Mouse (Mus musculus) CH12.LX (cell line): ENCODE measurements around the gene Hist1h2be. TPM values are rescaled to one million over a fixed set of nuclear protein-coding genes. Genes with fewer than 3 reads are reported as not detected.
"Not testable (repeated sequence)": the region's sequence is repeated elsewhere in the genome, so short reads cannot be mapped to it uniquely, and the experiment has no call there.

Experiments used
- DNase-seq: peaks from one replicate; pipeline ENCODE4 v3.0.0-alpha.2; 2013; ENCODE audit errors: extremely low read depth
- H3K27ac ChIP-seq: 2 replicates; pipeline ENCODE4 v1.5.1; 2012; ENCODE audit warnings: low read depth, mild to moderate bottlenecking, control low read depth, moderate library complexity; ENCODE audit not compliant: insufficient read depth
- H3K27me3 ChIP-seq: replicated peaks from 2 replicates; pipeline ENCODE3; 2012; ENCODE audit warnings: inconsistent platforms
- H3K36me3 ChIP-seq, 2 experiments: replicated peaks in 1 of 2; 2 replicates each; pipeline versions ENCODE3 to v1.6.1; 2012; ENCODE audit warnings: inconsistent platforms in 1 of 2, low read length in 1 of 2, mild to moderate bottlenecking in 1 of 2, mixed read lengths in 1 of 2, moderate library complexity in 1 of 2; ENCODE audit not compliant: control insufficient read depth in 1 of 2, insufficient read depth in 1 of 2
- H3K4me1 ChIP-seq, 2 experiments: 2 replicates each; pipeline ENCODE4 v1.6.1; 2012; ENCODE audit warnings: inconsistent platforms in 1 of 2, moderate library complexity in 1 of 2; ENCODE audit not compliant: insufficient read depth in 2 of 2, control insufficient read depth in 1 of 2
- H3K4me2 ChIP-seq: 2 replicates; pipeline ENCODE4 v1.6.1; 2012; ENCODE audit warnings: low read depth, mild to moderate bottlenecking, control low read depth; ENCODE audit not compliant: poor library complexity, insufficient read depth, severe bottlenecking
- H3K4me3 ChIP-seq, 3 experiments: fragments of 150-350 bp in 1 of 3; sonication (generic) in 1 of 3; replicated peaks in 1 of 3; 2 replicates each; pipeline versions ENCODE3 to v1.5.1; 2011 to 2012; ENCODE audit warnings: low read depth in 2 of 3, low read length in 2 of 3, mild to moderate bottlenecking in 2 of 3, moderate library complexity in 2 of 3, control low read depth in 1 of 3, improper control_type of control experiment in 1 of 3, inconsistent platforms in 1 of 3, mixed read lengths in 1 of 3; ENCODE audit not compliant: poor library complexity in 1 of 3
- H3K79me2 ChIP-seq: replicated peaks from 2 replicates; pipeline ENCODE4 v1.6.1; 2012; ENCODE audit warnings: mild to moderate bottlenecking, moderate library complexity; ENCODE audit not compliant: control insufficient read depth, poor library complexity, insufficient read depth, severe bottlenecking; ENCODE audit errors: extremely low read depth
- H3K9ac ChIP-seq: 2 replicates; pipeline ENCODE4 v1.6.1; 2012; ENCODE audit warnings: low read depth, mild to moderate bottlenecking, control low read depth, moderate library complexity; ENCODE audit not compliant: insufficient read depth
- H3K9me3 ChIP-seq: replicated peaks from 2 replicates; pipeline ENCODE3; 2012; ENCODE audit warnings: low read length, inconsistent platforms, mixed read lengths
- BHLHE40 ChIP-seq: IDR thresholded peaks from 2 replicates; pipeline ENCODE4 v1.6.1; 2011; ENCODE audit warnings: mild to moderate bottlenecking, low read depth, low read length, improper control_type of control experiment
- ELF1 ChIP-seq: IDR thresholded peaks from 2 replicates; pipeline ENCODE4 v1.6.1; 2014; ENCODE audit warnings: low read depth, mild to moderate bottlenecking, inconsistent platforms, low read length, improper control_type of control experiment
- ETS1 ChIP-seq: conservative IDR thresholded peaks from 2 replicates; pipeline ENCODE4 v1.6.1; 2012; ENCODE audit warnings: low read depth, mild to moderate bottlenecking, inconsistent platforms, low read length, improper control_type of control experiment, moderate library complexity
- HCFC1 ChIP-seq: IDR thresholded peaks from 2 replicates; pipeline ENCODE4 v1.6.1; 2012; ENCODE audit warnings: low read depth, mild to moderate bottlenecking, inconsistent platforms, low read length, improper control_type of control experiment
- IRF4 ChIP-seq: IDR thresholded peaks from 2 replicates; pipeline ENCODE4 v1.6.1; 2014; ENCODE audit warnings: low read depth, mild to moderate bottlenecking, inconsistent platforms, low read length, improper control_type of control experiment
- KAT2A ChIP-seq: IDR thresholded peaks from 2 replicates; pipeline ENCODE4 v1.6.1; 2012; ENCODE audit warnings: low read length, improper control_type of control experiment, inconsistent platforms; ENCODE audit not compliant: insufficient replicate concordance
- MAX ChIP-seq: IDR thresholded peaks from 2 replicates; pipeline ENCODE4 v1.6.1; 2011; ENCODE audit warnings: low read length, improper control_type of control experiment
- MAZ ChIP-seq: IDR thresholded peaks from 2 replicates; pipeline ENCODE4 v1.6.1; 2012; ENCODE audit warnings: low read depth, mild to moderate bottlenecking, inconsistent platforms, low read length, improper control_type of control experiment, moderate library complexity
- MEF2A ChIP-seq: IDR thresholded peaks from 2 replicates; pipeline ENCODE4 v1.6.1; 2014; ENCODE audit warnings: low read depth, mild to moderate bottlenecking, inconsistent platforms, low read length, improper control_type of control experiment, borderline replicate concordance
- MXI1 ChIP-seq: IDR thresholded peaks from 2 replicates; pipeline ENCODE4 v1.6.1; 2011; ENCODE audit warnings: mild to moderate bottlenecking, low read depth, low read length, improper control_type of control experiment
- NELFE ChIP-seq: IDR thresholded peaks from 2 replicates; pipeline ENCODE4 v1.6.1; 2011; ENCODE audit warnings: low read depth, low read length, improper control_type of control experiment
- NRF1 ChIP-seq: IDR thresholded peaks from 2 replicates; pipeline ENCODE4 v1.6.1; 2014; ENCODE audit warnings: low read depth, mild to moderate bottlenecking, inconsistent platforms, low read length, improper control_type of control experiment, moderate library complexity
- POLR2A ChIP-seq: IDR thresholded peaks from 2 replicates; pipeline ENCODE4 v1.6.1; 2011; ENCODE audit warnings: low read depth, mild to moderate bottlenecking, improper control_type of control experiment, low read length
- POLR2AphosphoS2 ChIP-seq: IDR thresholded peaks from 2 replicates; pipeline ENCODE4 v1.6.1; 2011; ENCODE audit warnings: low read depth, low read length, improper control_type of control experiment
- RCOR1 ChIP-seq: conservative IDR thresholded peaks from 2 replicates; pipeline ENCODE4 v1.6.1; 2012; ENCODE audit warnings: low read depth, mild to moderate bottlenecking, inconsistent platforms, low read length, improper control_type of control experiment
- SIN3A ChIP-seq: IDR thresholded peaks from 2 replicates; pipeline ENCODE4 v1.6.1; 2012; ENCODE audit warnings: low read length, improper control_type of control experiment, inconsistent platforms
- TBP ChIP-seq: conservative IDR thresholded peaks from 2 replicates; pipeline ENCODE4 v1.6.1; 2011; ENCODE audit warnings: low read depth, low read length, improper control_type of control experiment
- TCF12 ChIP-seq: IDR thresholded peaks from 2 replicates; pipeline ENCODE4 v1.6.1; 2014; ENCODE audit warnings: low read depth, mild to moderate bottlenecking, inconsistent platforms, low read length, improper control_type of control experiment
- UBTF ChIP-seq: IDR thresholded peaks from 2 replicates; pipeline ENCODE4 v1.6.1; 2012; ENCODE audit warnings: low read depth, mild to moderate bottlenecking, inconsistent platforms, low read length, improper control_type of control experiment, moderate library complexity
- USF2 ChIP-seq: conservative IDR thresholded peaks from 2 replicates; pipeline ENCODE4 v1.6.1; 2011; ENCODE audit warnings: low read depth, low read length, improper control_type of control experiment
- ZMIZ1 ChIP-seq: IDR thresholded peaks from 2 replicates; pipeline ENCODE4 v1.6.1; 2012; ENCODE audit warnings: low read depth, mild to moderate bottlenecking, inconsistent platforms, low read length, improper control_type of control experiment
- dilution Hi-C: fragments of 300-500 bp; cut with MboI; formaldehyde crosslinking; loops from 2 replicates; pipeline ENCODE4 v1.14.3; 2020; ENCODE audit warnings: low sequenced_read_pairs; ENCODE audit not compliant: extremely low pct_unique_long_range_greater_than_20kb, extremely low pct_ligation_motif_present
- in situ Hi-C: fragments of 300-500 bp; cut with MboI; formaldehyde crosslinking; loops from 3 replicates; pipeline ENCODE4 v1.14.3; 2019; ENCODE audit warnings: low sequenced_read_pairs, low pct_ligation_motif_present, low pct_unique_long_range_greater_than_20kb, mixed read lengths
- polyA plus RNA-seq: library from polyadenylated mRNA; unstranded; fragments of >175 nt; gene quantifications from 2 replicates; pipeline ENCODE4 v1.2.1, GENCODE M21; 2012; ENCODE audit warnings: low read depth; ENCODE audit not compliant: insufficient read length
- total RNA-seq, 2 experiments: library from RNA; depleted of rRNA; stranded (reverse); fragments of 300-350 nt in 1 of 2; fragments of >200 nt in 1 of 2; gene quantifications; 2 replicates each; pipeline ENCODE4 v1.2.3; 2012 to 2014

The Hist1h2be gene
- total and polyA plus RNA-seq, 3 experiments = 0.70 to 282 (median 4.7) TPM

- Histone ChIP-seq H3K9ac (peak within 1 kb of the TSS; percentile 69), H3K4me3 (peak within 1 kb of the TSS; percentile 50 to 61 (median 55)), H3K27ac (peak within 1 kb of the TSS; percentile 98), H3K4me1 (peaks cover 0 to 12% of the 10 kb centered on the region in 2 experiments; a peak in 3 of 4 replicates), H3K4me2 (peak within 1 kb of the TSS; percentile 59)
- dilution Hi-C loops, H3K36me3 ChIP-seq, H3K9me3 ChIP-seq, in situ Hi-C loops, H3K27me3 ChIP-seq, H3K79me2 ChIP-seq: not testable (repeated sequence)
- peak; percentile 69 for TF ChIP-seq HCFC1
- peak; percentile 74; the same call in 1 of the 2 replicates for TF ChIP-seq SIN3A
- peak; percentile 89; the same call in 1 of the 2 replicates for TF ChIP-seq RCOR1
- peak; percentile 44; the same call in 1 of the 2 replicates for TF ChIP-seq ETS1
- peak; percentile 41 for TF ChIP-seq NRF1
- peak; percentile 98 for TF ChIP-seq TBP
- peak; percentile 37; the same call in 1 of the 2 replicates for TF ChIP-seq BHLHE40
- TF ChIP-seq ZMIZ1 = peak; percentile 100
- TF ChIP-seq MXI1 = peak; percentile 83
- TF ChIP-seq ELF1 = peak; percentile 72; the same call in 1 of the 2 replicates
- TF ChIP-seq USF2 = peak; percentile 50; the same call in 1 of the 2 replicates
- TF ChIP-seq MEF2A = peak; percentile 60
- TF ChIP-seq NELFE = peak; percentile 100
- peak; percentile 45; the same call in 1 of the 2 replicates for TF ChIP-seq IRF4
- TF ChIP-seq KAT2A = peak; percentile 67; the same call in 1 of the 2 replicates
- TF ChIP-seq MAX = peak; percentile 53; the same call in 1 of the 2 replicates
- TF ChIP-seq POLR2A = peak; percentile 93
- peak; percentile 99 for TF ChIP-seq UBTF
- TF ChIP-seq TCF12 = peak; percentile 99
- peak; percentile 91 for TF ChIP-seq POLR2AphosphoS2
- TF ChIP-seq MAZ = peak; percentile 85
- DNase-seq = peak; percentile 81
Observed at GRCm38 (mm10) chr13:23622175-23622671, 1.3 kb upstream of the Hist1h2be start, which contains the start of gene Hist1h1e. Gene Hist1h1e, minus strand, starts transcription at chr13:23622558.
